Mouse (Mus musculus) thymus, adult 2 months (tissue): ENCODE measurements around the gene Snrpd3. TPM values are rescaled to one million over a fixed set of nuclear protein-coding genes. Genes with fewer than 3 reads are reported as not detected.

Experiments used
- DNase-seq: peaks from one replicate; pipeline ENCODE4 v3.0.0; 2021
- H3K27ac ChIP-seq: fragments of 200-500 bp; 2 replicates; pipeline ENCODE4 v1.5.1; 2012; ENCODE audit warnings: low read length, control low read depth; ENCODE audit not compliant: control insufficient read depth, insufficient read depth
- H3K27me3 ChIP-seq: fragments of 200-500 bp; 2 replicates; pipeline ENCODE4 v1.6.1; 2012; ENCODE audit warnings: mild to moderate bottlenecking, low read length, moderate library complexity, mixed read lengths; ENCODE audit not compliant: control insufficient read depth, insufficient read depth
- H3K36me3 ChIP-seq: fragments of 200-500 bp; 2 replicates; pipeline ENCODE4 v1.6.1; 2012; ENCODE audit warnings: mild to moderate bottlenecking, low read length, moderate library complexity; ENCODE audit not compliant: control insufficient read depth, insufficient read depth
- H3K4me1 ChIP-seq: fragments of 200-500 bp; replicated peaks from 2 replicates; pipeline ENCODE4 v1.6.1; 2012; ENCODE audit warnings: low read length; ENCODE audit not compliant: control insufficient read depth, insufficient read depth
- H3K4me3 ChIP-seq: fragments of 200-500 bp; 2 replicates; pipeline ENCODE4 v1.5.1; 2012; ENCODE audit warnings: mild to moderate bottlenecking, low read length, control low read depth, moderate library complexity; ENCODE audit not compliant: control insufficient read depth, insufficient read depth
- CTCF ChIP-seq: fragments of 200-500 bp; IDR thresholded peaks from 2 replicates; pipeline ENCODE4 v1.5.1; 2012; ENCODE audit warnings: mild to moderate bottlenecking, control low read depth, low read length, moderate library complexity, borderline replicate concordance; ENCODE audit not compliant: control insufficient read depth, poor library complexity, insufficient read depth; ENCODE audit errors: extremely low read depth
- POLR2A ChIP-seq: fragments of 200-500 bp; IDR thresholded peaks from 2 replicates; pipeline ENCODE4 v1.6.1; 2012; ENCODE audit warnings: mild to moderate bottlenecking, low read length, control low read depth, moderate library complexity; ENCODE audit not compliant: control insufficient read depth, poor library complexity, insufficient read depth; ENCODE audit errors: extremely low read depth
- WGBS: fragments of 180-500 bp; shearing (Covaris S2); methylation state at CpG from one replicate; pipeline ENCODE4 v1.1.7; 2018; 5-methylcytosine and 5-hydroxymethylcytosine counted together
- polyA plus RNA-seq: library from polyadenylated mRNA; depleted of rRNA; stranded (reverse); fragments of >200 nt; gene quantifications from 2 replicates; pipeline ENCODE4 v1.2.3, GENCODE M21; 2012

The Snrpd3 gene
- polyA plus RNA-seq, 1 experiment, result 25.1 TPM

DNA sequence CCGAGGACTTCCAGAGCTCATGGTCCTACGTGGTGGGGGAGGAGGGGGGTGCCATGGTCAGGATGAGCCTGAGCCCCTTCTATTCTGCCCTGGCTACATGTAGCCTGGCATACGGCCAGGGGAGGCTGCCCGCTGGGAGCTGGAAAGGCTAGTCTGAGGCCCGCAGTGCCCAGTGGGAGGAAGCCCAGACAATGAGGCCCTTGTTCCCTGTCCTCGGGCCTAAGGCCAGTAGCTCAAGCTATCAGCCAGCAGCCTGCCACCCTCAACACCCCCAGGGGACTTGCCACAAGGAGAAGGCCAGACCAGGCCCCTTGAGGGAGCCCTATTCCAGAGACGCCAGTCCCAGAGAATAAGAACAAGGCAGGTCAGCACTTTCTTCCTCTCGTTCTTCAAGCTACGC lies 38.7 kb downstream of the Snrpd3 start:
- Histone ChIP-seq H3K27me3 (peaks cover 17% of the 10 kb centered on the region), H3K4me3 (no peak overlapping the region), H3K36me3 (no peaks in the 10 kb centered on the region), H3K4me1 (peaks cover 13% of the 10 kb centered on the region), H3K27ac (no peak overlapping the region)
- no peak for TF ChIP-seq CTCF
- no peak for TF ChIP-seq POLR2A
- WGBS, result 94% methylated on average over 9 of the region's 9 CpGs
- no peak for DNase-seq

DNA sequence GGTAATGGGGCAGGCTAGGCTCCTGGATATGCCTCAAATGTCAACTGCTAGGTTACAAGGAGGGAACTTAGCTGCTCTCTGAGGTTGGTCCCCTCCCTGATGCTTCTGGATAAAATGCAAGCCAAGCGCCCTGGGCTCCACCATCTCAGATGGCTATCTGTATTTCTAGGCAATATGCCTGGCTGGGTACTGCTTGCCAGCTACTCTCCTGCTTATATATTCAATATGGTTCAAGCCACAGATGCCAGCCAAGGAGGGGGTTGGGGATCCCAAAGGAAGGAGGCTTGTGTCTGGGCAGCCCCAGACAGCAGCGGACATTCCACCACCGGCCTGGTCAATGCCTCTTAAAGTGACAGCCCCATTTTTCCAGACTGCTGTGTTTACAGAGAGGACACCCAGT lies 41.2 kb downstream of the Snrpd3 start:
- no peak overlapping the region for H3K27ac ChIP-seq
- peaks cover 17% of the 10 kb centered on the region for H3K27me3 ChIP-seq
- peaks cover 13% of the 10 kb centered on the region for H3K4me1 ChIP-seq
- H3K4me3 ChIP-seq, result no peak overlapping the region
- WGBS, result 76% methylated on average over 3 of the region's 3 CpGs
- no peaks in the 10 kb centered on the region for H3K36me3 ChIP-seq
- no peak for DNase-seq
- TF ChIP-seq CTCF (no peak), POLR2A (no peak)

DNA sequence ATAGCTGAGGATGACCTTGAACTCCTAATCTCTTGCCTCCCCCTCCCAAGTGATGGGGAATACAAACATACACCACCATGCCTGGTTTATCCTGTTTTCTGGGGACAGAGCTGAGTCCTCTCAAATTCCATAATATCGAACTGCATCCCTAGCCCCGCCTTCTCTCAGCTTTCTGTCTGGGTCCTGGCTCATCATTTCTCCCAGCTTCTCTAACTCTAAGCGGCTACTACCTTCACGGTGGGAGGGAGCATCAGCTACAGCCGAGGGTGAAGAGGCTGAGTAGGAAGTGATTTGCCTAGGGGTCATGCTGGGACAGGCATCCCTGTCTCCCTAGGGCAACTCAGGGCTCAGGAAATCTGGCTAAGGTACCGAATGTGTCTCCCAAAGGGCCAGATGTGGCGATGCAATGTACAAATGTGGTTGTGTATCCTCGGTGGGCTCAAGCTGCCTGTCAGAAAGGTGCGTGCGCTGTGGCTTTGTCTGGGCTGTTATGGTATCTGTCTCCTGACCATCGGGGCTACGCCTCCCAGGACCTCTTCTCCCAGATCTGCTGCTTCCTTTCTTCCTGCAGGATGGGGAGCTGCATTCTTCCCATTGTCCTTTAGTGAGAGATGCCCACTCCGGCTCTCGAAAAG lies 41.8 kb downstream of the Snrpd3 start:
- WGBS, result 22% methylated on average over 14 of the region's 14 CpGs
- Histone ChIP-seq H3K4me3 (no peak overlapping the region), H3K27me3 (peaks cover 17% of the 10 kb centered on the region)

GRCm38 (mm10) chr10:75559676-75560548 lies 42.6 kb downstream of the Snrpd3 start, which contains the start of gene Lrrc75b:
Gene Lrrc75b (minus strand): TSS chr10:75560330.
- TF ChIP-seq POLR2A (0 out of 2 replicates have a peak, but pooled peaks have one; percentile 11), CTCF (no peak)
- peaks cover 17% of the 10 kb centered on the region for H3K27me3 ChIP-seq
- DNase-seq, result peak; percentile 11
- H3K4me1 ChIP-seq, result peaks cover 25% of the 10 kb centered on the region
- no peaks in the 10 kb centered on the region for H3K36me3 ChIP-seq
- 3% methylated on average over 75 of the region's 75 CpGs for WGBS
- H3K27ac ChIP-seq, result no peak within 1 kb of the TSS
- H3K4me3 ChIP-seq, result peak within 1 kb of the TSS; percentile 23

More for the DNA sequence above, 41.8 kb downstream of the Snrpd3 start:
- H3K36me3 ChIP-seq, result no peaks in the 10 kb centered on the region
- TF ChIP-seq POLR2A (no peak), CTCF (no peak)
- no peak overlapping the region for H3K27ac ChIP-seq
- H3K4me1 ChIP-seq, result peaks cover 18% of the 10 kb centered on the region
- DNase-seq, result no peak

DNA sequence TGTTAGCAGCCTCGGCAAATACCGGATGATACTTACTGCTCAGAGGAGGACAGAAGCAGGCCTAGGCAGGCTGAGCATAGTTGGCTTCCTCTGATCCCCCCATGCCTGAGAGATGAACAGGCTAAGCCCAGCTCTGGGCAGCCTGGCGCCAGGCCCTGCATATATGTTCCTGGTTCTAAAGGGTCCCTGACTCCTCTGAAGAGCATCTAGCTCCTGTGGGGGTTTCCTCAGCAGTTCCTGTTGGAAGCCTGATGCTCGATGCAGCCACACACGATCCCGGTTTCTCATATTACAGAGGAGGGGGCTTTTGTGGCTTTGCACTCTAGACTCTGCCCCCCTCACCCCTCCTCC lies 43.2 kb downstream of the Snrpd3 start:
- Histone ChIP-seq H3K4me1 (peaks cover 32% of the 10 kb centered on the region), H3K4me3 (no peak overlapping the region), H3K27ac (no peak overlapping the region), H3K27me3 (peaks cover 17% of the 10 kb centered on the region), H3K36me3 (no peaks in the 10 kb centered on the region)
- 47% methylated on average over 6 of the region's 6 CpGs for WGBS
- DNase-seq, result no peak
- no peak for TF ChIP-seq CTCF
- 0 out of 2 replicates have a peak, but pooled peaks have one; percentile 0 for TF ChIP-seq POLR2A

DNA sequence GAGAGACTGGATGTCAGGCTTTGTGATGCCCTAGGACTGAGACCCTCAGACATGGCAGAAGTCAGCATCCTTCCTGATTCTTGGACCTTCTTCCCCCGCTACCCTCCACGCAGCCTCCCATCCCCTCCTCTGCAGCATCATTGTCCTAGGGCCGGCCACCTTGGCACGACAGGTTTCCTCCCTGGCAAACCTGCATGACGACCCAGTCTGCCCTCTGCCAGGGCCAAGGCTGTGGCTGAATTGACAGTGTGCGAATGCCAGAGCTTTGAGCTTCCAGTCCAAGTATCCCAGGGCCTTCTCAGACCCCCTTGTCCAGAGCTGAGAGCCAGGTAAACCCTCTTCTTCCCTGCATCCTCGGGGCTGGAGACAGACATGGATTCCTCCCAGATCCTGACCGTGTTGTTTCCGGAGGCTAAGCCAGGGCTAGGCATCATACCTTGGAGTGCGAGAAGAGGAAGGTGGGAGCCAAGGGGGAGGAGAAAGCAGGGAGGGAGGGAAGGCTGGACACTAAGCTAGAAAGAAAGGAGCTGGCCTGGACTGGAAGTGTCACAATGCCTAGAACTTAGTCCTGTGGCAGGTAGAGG lies 43.8 kb downstream of the Snrpd3 start, which contains the start of gene Ggt1:
Gene Ggt1, plus strand, starts transcription at position 534 of the 584 bp plus-strand sequence.
- Histone ChIP-seq H3K4me1 (peaks cover 38% of the 10 kb centered on the region), H3K27ac (no peak within 1 kb of the TSS), H3K36me3 (no peaks in the 10 kb centered on the region), H3K4me3 (no peak within 1 kb of the TSS), H3K27me3 (peaks cover 17% of the 10 kb centered on the region)
- TF ChIP-seq POLR2A (no peak), CTCF (no peak)
- WGBS, result 91% methylated on average over 10 of the region's 10 CpGs
- no peak for DNase-seq

DNA sequence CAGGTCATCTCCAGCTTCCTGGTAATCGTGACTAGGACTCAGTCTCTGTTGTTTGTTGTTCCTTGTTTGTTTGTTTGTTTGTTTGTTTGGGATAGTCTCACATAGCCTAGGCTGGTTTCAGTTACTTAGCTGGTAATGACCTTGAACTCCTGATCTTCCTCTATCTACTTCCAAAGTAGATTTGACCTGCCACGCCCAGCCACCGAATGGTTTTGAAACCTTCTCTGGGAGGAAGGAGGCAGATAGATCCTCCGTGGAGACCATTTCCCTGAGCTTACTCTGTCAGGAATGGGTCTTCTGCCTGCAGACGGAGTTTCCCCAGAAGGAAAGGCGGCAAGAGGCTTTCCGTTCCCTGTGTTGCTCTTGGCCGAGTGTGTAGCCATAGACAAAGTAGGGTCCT lies 45.2 kb downstream of the Snrpd3 start:
- 97% methylated on average over 8 of the region's 8 CpGs for WGBS
- Histone ChIP-seq H3K36me3 (no peaks in the 10 kb centered on the region), H3K4me1 (peaks cover 41% of the 10 kb centered on the region), H3K27ac (no peak overlapping the region), H3K4me3 (no peak overlapping the region), H3K27me3 (peaks cover 17% of the 10 kb centered on the region)
- no peak for DNase-seq
- TF ChIP-seq CTCF (no peak), POLR2A (no peak)
